Comparison of ENCODE assay signal across 9 mouse cellular contexts in the genomic region with DNA sequence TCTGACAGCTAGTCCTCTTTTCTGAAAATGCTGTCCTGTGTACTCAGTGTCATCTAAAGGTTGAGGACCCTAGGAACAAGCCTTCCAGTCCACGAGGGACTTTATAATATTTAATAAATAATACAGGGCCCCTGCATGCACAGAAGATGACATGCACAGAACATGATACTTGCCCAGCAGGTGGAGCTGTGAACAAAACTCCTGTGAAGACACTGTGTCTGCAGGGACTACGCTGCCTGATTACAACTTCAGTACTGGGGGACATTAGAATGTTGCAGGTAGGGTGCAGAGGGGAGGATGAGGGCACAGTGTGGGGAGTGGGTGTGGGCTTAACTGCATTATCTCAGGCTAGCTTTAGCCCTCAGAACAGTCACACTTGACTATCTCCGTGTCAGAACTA. TPM values are rescaled to one million over a fixed set of nuclear protein-coding genes. Genes with fewer than 3 reads are reported as not detected.
A peak's percentile ranks its signal among the peaks of the same experiment; 100 is the strongest.
DNase-seq lines count a peak whose midpoint lies in the region; ATAC-seq and TF ChIP-seq lines count a peak whose summit lies in the region.
"Had no signal": no experiment of that assay in that cellular context is flagged by ENCODE, and none has a peak within 500 bp of the region (broad histone marks: within the 10 kb centered on the region; RNA-seq: fewer than 3 reads in every experiment).

No protein-coding gene starts in this region.

- TF ChIP-seq RAD21 in MEL (IDR thresholded peaks at IDR 0.05; ENCODE audit: low read depth, low read length) = peak; percentile 51

- H3K36me3 ChIP-seq in MEL (ENCODE audit: control insufficient read depth in 1 of 2, insufficient read depth in 2 of 2, low read length in 2 of 2) = no peaks in the 10 kb centered on the region
- no peaks in the 10 kb centered on the region for H3K36me3 ChIP-seq in forebrain, embryonic 11.5 days (ENCODE audit: control insufficient read depth, insufficient read depth, low read length)
- no peaks in the 10 kb centered on the region for H3K36me3 ChIP-seq in hindbrain, embryonic 13.5 days
- H3K36me3 ChIP-seq: stomach, embryonic 15.5 days had no signal

- no peak overlapping the region for H3K27ac ChIP-seq in MEL (ENCODE audit: control insufficient read depth, low read depth, low read length)
- H3K27ac ChIP-seq in bone marrow macrophage, adult 2 months (ENCODE audit: insufficient read depth, low read depth, low read length) = no peak overlapping the region
- H3K27ac ChIP-seq in forebrain, embryonic 11.5 days (ENCODE audit: low read depth, low read length) = no peak overlapping the region
- no peak overlapping the region for H3K27ac ChIP-seq in hindbrain, embryonic 13.5 days
- H3K27ac ChIP-seq: stomach, embryonic 15.5 days had no signal

- no peak for TF ChIP-seq POLR2A in MEL (IDR thresholded peaks at IDR 0.05; ENCODE audit: control insufficient read depth in 1 of 2, insufficient read depth in 1 of 2, low read depth in 1 of 2, low read length in 2 of 2, poor library complexity in 1 of 2)
- no peak for TF ChIP-seq POLR2A in bone marrow macrophage, adult 2 months (IDR thresholded peaks at IDR 0.05; ENCODE audit: borderline replicate concordance, low read depth, low read length)

- no peak overlapping the region for H3K9ac ChIP-seq in MEL (ENCODE audit: control insufficient read depth, low read depth, low read length, poor library complexity, severe bottlenecking)
- no peak overlapping the region for H3K9ac ChIP-seq in forebrain, embryonic 11.5 days (ENCODE audit: low read length)
- no peak overlapping the region for H3K9ac ChIP-seq in hindbrain, embryonic 13.5 days
- H3K9ac ChIP-seq: stomach, embryonic 15.5 days had no signal

- peaks cover 0 to 3% of the 10 kb centered on the region in 2 experiments; a peak in 3 of 4 replicates for H3K27me3 ChIP-seq in MEL (ENCODE audit: control insufficient read depth in 1 of 2, insufficient read depth in 2 of 2, low read length in 2 of 2)
- H3K27me3 ChIP-seq in forebrain, embryonic 11.5 days (ENCODE audit: control insufficient read depth, insufficient read depth, low read length) = no peaks in the 10 kb centered on the region
- H3K27me3 ChIP-seq in hindbrain, embryonic 13.5 days = no peaks in the 10 kb centered on the region
- H3K27me3 ChIP-seq: stomach, embryonic 15.5 days had no signal

- DNase-seq in MEL (ENCODE audit: low read depth, low spot score) = peak; percentile 61
- peak; percentile 55 for DNase-seq in forebrain, embryonic 11.5 days (ENCODE audit: low spot score)
- DNase-seq in layer of hippocampus, postnatal 14 days (ENCODE audit: low spot score in 2 of 2) = peak; percentile 34 to 56
- DNase-seq in lung, postnatal 36 days = peak; percentile 82
- DNase-seq in retina, postnatal 7 days (ENCODE audit: low read depth, low spot score) = peak; percentile 17
- no peak for DNase-seq in Muller cell, postnatal 12 days (ENCODE audit: inconsistent ontology term)

- H3K4me2 ChIP-seq in forebrain, embryonic 11.5 days (ENCODE audit: low read depth, low read length, severe bottlenecking) = no peak overlapping the region
- no peak overlapping the region for H3K4me2 ChIP-seq in hindbrain, embryonic 13.5 days
- H3K4me2 ChIP-seq: stomach, embryonic 15.5 days had no signal

- H3K9me3 ChIP-seq in MEL (replicated peaks; ENCODE audit: insufficient read depth, low read length) = no peaks in the 10 kb centered on the region
- H3K9me3 ChIP-seq in forebrain, embryonic 11.5 days (ENCODE audit: control insufficient read depth, low read length) = no peaks in the 10 kb centered on the region
- H3K9me3 ChIP-seq in hindbrain, embryonic 13.5 days = no peaks in the 10 kb centered on the region
- H3K9me3 ChIP-seq: stomach, embryonic 15.5 days had no signal

- no peak for TF ChIP-seq EP300 in MEL (IDR thresholded peaks at IDR 0.05; ENCODE audit: low read depth in 1 of 2, low read length in 2 of 2)

- H3K4me3 ChIP-seq in MEL (ENCODE audit: control insufficient read depth in 1 of 2, insufficient read depth in 1 of 2, low read depth in 2 of 2, low read length in 2 of 2) = no peak overlapping the region
- no peak overlapping the region for H3K4me3 ChIP-seq in bone marrow macrophage, adult 2 months (ENCODE audit: insufficient read depth, low read length)
- H3K4me3 ChIP-seq in forebrain, embryonic 11.5 days (ENCODE audit: low read depth, low read length) = no peak overlapping the region
- H3K4me3 ChIP-seq in hindbrain, embryonic 13.5 days = no peak overlapping the region
- H3K4me3 ChIP-seq: stomach, embryonic 15.5 days had no signal

- TF ChIP-seq CTCF in MEL (IDR thresholded peaks at IDR 0.05 in 2 of 3, conservative IDR thresholded peaks at IDR 0.05 in 1 of 3; ENCODE audit: control insufficient read depth in 1 of 3, insufficient read depth in 1 of 3, low read depth in 2 of 3, low read length in 3 of 3, poor library complexity in 1 of 3, severe bottlenecking in 1 of 3) = peak; percentile 17 to 67 (median 63); a peak in 5 of 6 replicates
- peak; percentile 47 for TF ChIP-seq CTCF in bone marrow macrophage, adult 2 months (IDR thresholded peaks at IDR 0.05; ENCODE audit: low read depth, low read length)

- peak; percentile 63; the same call in 1 of the 2 replicates for ATAC-seq in forebrain, embryonic 11.5 days (replicated peaks; ENCODE audit: low FRiP score)
- peak; percentile 75; the same call in 1 of the 2 replicates for ATAC-seq in hindbrain, embryonic 13.5 days (ENCODE audit: low FRiP score)

- H3K4me1 ChIP-seq in MEL (ENCODE audit: control insufficient read depth in 1 of 2, insufficient read depth in 2 of 2, low read length in 2 of 2) = no peaks in the 10 kb centered on the region
- H3K4me1 ChIP-seq in bone marrow macrophage, adult 2 months (ENCODE audit: control insufficient read depth, insufficient read depth, low read length) = no peaks in the 10 kb centered on the region
- H3K4me1 ChIP-seq in forebrain, embryonic 11.5 days (replicated peaks; ENCODE audit: control insufficient read depth, insufficient read depth, low read length) = no peaks in the 10 kb centered on the region
- no peaks in the 10 kb centered on the region for H3K4me1 ChIP-seq in hindbrain, embryonic 13.5 days (replicated peaks)
- H3K4me1 ChIP-seq: stomach, embryonic 15.5 days had no signal

- no peaks in the 10 kb centered on the region for H3K79me2 ChIP-seq in MEL (ENCODE audit: control insufficient read depth, insufficient read depth, low read length, poor library complexity)

- WGBS in forebrain, embryonic 11.5 days = 58% methylated on average over 3 of the region's 3 CpGs
- WGBS in hindbrain, embryonic 13.5 days = 46% methylated on average over 3 of the region's 3 CpGs

TF ChIP-seq in MEL, 35 proteins besides CTCF, POLR2A, EP300 and RAD21:
- TF ChIP-seq BHLHE40 (IDR thresholded peaks at IDR 0.05; ENCODE audit: borderline replicate concordance, low read depth, low read length) (no peak), ZC3H11A (IDR thresholded peaks at IDR 0.05; ENCODE audit: low read depth, low read length) (peak; percentile 55), SMC3 (IDR thresholded peaks at IDR 0.05; ENCODE audit: low read depth, low read length) (peak; percentile 89)

RNA-seq across cellular contexts. Expression of gene Fgf7, which starts 28.4 kb away (rescaled TPM):
- not detected in 2 replicates for total RNA-seq in MEL (2012; rRNA removed)
- polyA plus RNA-seq in MEL (2012; ENCODE audit: insufficient read depth in 1 of 2, insufficient read length in 2 of 2, low read depth in 1 of 2, low replicate concordance in 2 of 2, missing spikeins in 1 of 2) = not detected
- 1.1 and 1.4 TPM in 2 replicates for polyA plus RNA-seq in bone marrow macrophage, adult 2 months (2012; ENCODE audit: insufficient read depth, insufficient read length, missing spikeins)
- 0.37 and 1.00 TPM in 2 replicates for polyA plus RNA-seq in forebrain, embryonic 11.5 days (2014; fragmentation: Nextera tagmentation; extraction: Ambion mirVana)
- polyA plus RNA-seq in hindbrain, embryonic 13.5 days (2015; fragmentation: Nextera tagmentation; extraction: Ambion mirVana) = 0.70 and 0.75 TPM in 2 replicates
- total RNA-seq in layer of hippocampus, postnatal 14 days (2021) = 1 to 10 TPM; 1.1 to 1.9 TPM
